Mouse (Mus musculus) kidney, postnatal 0 days (tissue): ENCODE results near the gene Calhm4. TPM values are rescaled to one million over a fixed set of nuclear protein-coding genes. Genes with fewer than 3 reads are reported as not detected.

Experiments
- ATAC-seq: fragments of 200-750 bp; cut with Nextera tagmentation; replicated peaks from 2 replicates; pipeline ENCODE4 v1.8.0; 2017; ENCODE audit warnings: low read depth, moderate number of reproducible peaks, moderate TSS enrichment, moderate library complexity; ENCODE audit not compliant: low FRiP score
- DNase-seq: peaks from one replicate; pipeline ENCODE4 v3.0.0-alpha.2; 2016; ENCODE audit warnings: low spot score
- H3K27ac ChIP-seq: fragments of 300-500 bp; sonication (generic); 2 replicates; pipeline ENCODE4 v1.5.1; 2014; ENCODE audit warnings: mild to moderate bottlenecking
- H3K27me3 ChIP-seq: fragments of 300-500 bp; sonication (generic); 2 replicates; pipeline ENCODE4 v1.6.1; 2014; ENCODE audit warnings: low read length, mixed read lengths; ENCODE audit not compliant: insufficient read depth
- H3K36me3 ChIP-seq: fragments of 300-500 bp; sonication (generic); 2 replicates; pipeline ENCODE4 v1.6.1; 2014; ENCODE audit warnings: low read length, mixed read lengths; ENCODE audit not compliant: insufficient read depth
- H3K4me1 ChIP-seq: fragments of 300-500 bp; sonication (generic); replicated peaks from 2 replicates; pipeline ENCODE4 v1.6.1; 2014; ENCODE audit warnings: antibody characterized with exemption, low read length, mixed read lengths; ENCODE audit not compliant: insufficient read depth
- H3K4me2 ChIP-seq: fragments of 300-500 bp; sonication (generic); 2 replicates; pipeline ENCODE4 v1.6.1; 2014; ENCODE audit warnings: mild to moderate bottlenecking, low read length, moderate library complexity, mixed read lengths
- H3K4me3 ChIP-seq: fragments of 300-500 bp; sonication (generic); replicated peaks from 2 replicates; pipeline ENCODE4 v1.5.1; 2014; ENCODE audit warnings: low read depth, low read length
- H3K9ac ChIP-seq: fragments of 300-500 bp; sonication (generic); 2 replicates; pipeline ENCODE4 v1.6.1; 2014; ENCODE audit warnings: low read depth, low read length
- H3K9me3 ChIP-seq: fragments of 300-500 bp; sonication (generic); replicated peaks from 2 replicates; pipeline ENCODE4 v1.6.1; 2016; ENCODE audit warnings: low read length, inconsistent platforms, mixed read lengths
- CTCF ChIP-seq: IDR thresholded peaks from 2 replicates; pipeline ENCODE4 v1.5.1; 2016; ENCODE audit warnings: antibody characterized with exemption, low read depth, mild to moderate bottlenecking, moderate library complexity
- whole genome bisulfite sequencing: fragments of 180-500 bp; shearing (Covaris S2); extraction: QIAGEN DNeasy Blood & Tissue Kit; methylation state at CpG from one replicate; pipeline ENCODE4 v1.1.7; 2014; 5-methylcytosine and 5-hydroxymethylcytosine counted together
- polyA plus RNA-seq: library from polyadenylated mRNA; unstranded; fragments of >200 nt; fragmentation: Nextera tagmentation; extraction: Ambion mirVana; gene quantifications from 2 replicates; pipeline ENCODE4 v1.2.1, GENCODE M21; 2015

Calhm4 gene
- not detected in 2 replicates for polyA plus RNA-seq

DNA sequence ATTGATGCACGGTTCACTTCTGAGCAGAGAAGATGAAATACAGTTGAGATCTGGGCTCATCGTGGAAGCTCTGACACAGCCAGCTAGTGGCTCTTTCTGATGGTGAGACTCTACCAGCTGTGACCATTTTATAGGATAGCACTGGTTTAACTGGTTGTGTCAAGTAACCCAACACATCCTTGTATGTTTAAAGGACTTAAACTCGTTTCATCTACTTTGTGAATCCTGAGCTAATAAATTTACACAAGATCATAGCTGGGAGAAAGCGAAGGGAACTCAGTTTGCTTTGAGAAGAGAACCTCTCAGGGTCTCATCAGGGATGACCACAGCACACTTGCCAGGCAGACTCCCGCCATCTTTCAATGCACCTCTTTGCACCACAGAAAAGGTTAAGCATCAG lies at the start of gene Calhm4:
TSS of gene Calhm4 (minus strand) at position 101 of the 400 bp plus-strand sequence.
- Histone ChIP-seq H3K9ac (no peak within 1 kb of the TSS), H3K36me3 (no peaks in the 10 kb centered on the region), H3K4me1 (no peaks in the 10 kb centered on the region), H3K27me3 (no peaks in the 10 kb centered on the region), H3K4me3 (no peak within 1 kb of the TSS), H3K27ac (no peak within 1 kb of the TSS), H3K9me3 (no peaks in the 10 kb centered on the region), H3K4me2 (no peak within 1 kb of the TSS)
- ATAC-seq (no peak), DNase-seq (no peak)
- TF ChIP-seq CTCF = no peak
- WGBS = 80% methylated on average over 5 of the region's 5 CpGs

DNA sequence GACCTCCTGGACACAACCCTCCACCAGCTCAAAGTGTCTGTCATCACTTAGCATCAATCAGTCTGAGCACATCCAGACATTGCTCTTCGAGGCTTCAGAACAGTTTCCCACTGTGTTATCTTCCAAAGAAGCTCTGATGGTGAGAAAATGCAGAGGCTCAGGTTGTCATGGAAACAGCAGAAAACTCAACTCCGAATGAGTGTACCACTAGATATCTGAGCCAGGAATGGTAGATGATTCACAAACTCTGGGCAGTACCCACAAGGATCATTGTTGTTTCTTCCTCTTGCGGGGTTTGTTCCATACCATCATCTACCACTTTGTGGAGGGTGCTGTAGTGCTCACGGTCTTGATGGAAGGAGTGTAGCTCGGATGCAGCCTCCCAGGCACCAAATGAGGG lies 47.8 kb upstream of the Calhm4 start:
- H3K9ac ChIP-seq = no peak overlapping the region
- no peak for ATAC-seq
- H3K27me3 ChIP-seq = no peaks in the 10 kb centered on the region
- H3K27ac ChIP-seq = no peak overlapping the region
- TF ChIP-seq CTCF = no peak
- 0 out of 2 replicates have a peak, but pooled peaks cover 5% of the 10 kb centered on the region for H3K4me1 ChIP-seq
- no peak overlapping the region for H3K4me2 ChIP-seq
- H3K36me3 ChIP-seq = no peaks in the 10 kb centered on the region
- no peak for DNase-seq
- H3K9me3 ChIP-seq = no peaks in the 10 kb centered on the region
- 79% methylated on average over 5 of the region's 5 CpGs for WGBS
- no peak overlapping the region for H3K4me3 ChIP-seq

DNA sequence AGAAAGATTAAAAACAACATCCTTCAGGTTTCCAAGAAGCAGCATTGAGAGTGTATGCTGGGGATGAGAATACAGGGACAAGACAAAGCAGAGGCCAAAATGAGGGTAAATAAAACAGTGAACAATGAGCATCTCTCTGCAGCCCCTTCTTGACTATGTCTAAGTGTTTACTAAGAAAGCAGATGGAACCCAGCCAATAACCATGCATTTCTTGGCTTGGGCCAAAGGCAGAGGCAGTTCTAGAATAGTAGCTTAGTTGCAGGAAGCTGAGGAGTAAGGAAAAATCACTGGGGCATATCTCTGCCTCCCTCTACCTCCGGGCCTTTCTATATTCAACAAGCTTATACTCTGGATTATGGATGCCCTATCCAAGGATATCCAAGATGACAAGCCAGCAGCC lies 46.4 kb upstream of the Calhm4 start:
- no peak overlapping the region for H3K27ac ChIP-seq
- no peaks in the 10 kb centered on the region for H3K4me1 ChIP-seq
- no peak overlapping the region for H3K4me2 ChIP-seq
- no peak overlapping the region for H3K9ac ChIP-seq
- H3K9me3 ChIP-seq = no peaks in the 10 kb centered on the region
- H3K27me3 ChIP-seq = no peaks in the 10 kb centered on the region
- no peak for TF ChIP-seq CTCF
- no peak overlapping the region for H3K4me3 ChIP-seq
- ATAC-seq (no peak), DNase-seq (no peak)
- no peaks in the 10 kb centered on the region for H3K36me3 ChIP-seq
- 44% methylated on average over 1 of the region's 1 CpGs for WGBS

DNA sequence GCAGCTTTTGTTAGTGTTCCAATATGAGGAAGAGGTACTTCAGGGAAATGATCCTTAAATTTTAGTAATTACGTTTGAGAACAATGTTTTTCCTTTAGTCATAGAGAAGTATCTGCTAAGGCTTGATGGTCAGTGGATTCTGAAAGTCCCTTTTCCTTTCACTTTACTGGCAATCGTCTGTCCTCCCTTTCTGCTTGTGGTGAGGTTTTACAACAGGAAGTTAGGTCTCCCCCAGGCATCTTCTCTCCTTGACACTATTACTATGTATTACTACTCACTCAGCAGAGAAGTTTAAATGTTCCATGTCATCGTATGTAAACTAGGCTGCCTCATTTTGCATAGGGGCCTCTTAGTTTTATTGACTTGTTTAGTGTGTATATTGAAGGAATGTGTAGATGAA lies 45.4 kb upstream of the Calhm4 start:
- Histone ChIP-seq H3K36me3 (no peaks in the 10 kb centered on the region), H3K4me2 (no peak overlapping the region), H3K27ac (no peak overlapping the region), H3K4me1 (no peaks in the 10 kb centered on the region), H3K4me3 (no peak overlapping the region), H3K27me3 (no peaks in the 10 kb centered on the region), H3K9ac (no peak overlapping the region), H3K9me3 (no peaks in the 10 kb centered on the region)
- WGBS = 49% methylated on average over 3 of the region's 3 CpGs
- no peak for TF ChIP-seq CTCF
- DNase-seq (no peak), ATAC-seq (no peak)

DNA sequence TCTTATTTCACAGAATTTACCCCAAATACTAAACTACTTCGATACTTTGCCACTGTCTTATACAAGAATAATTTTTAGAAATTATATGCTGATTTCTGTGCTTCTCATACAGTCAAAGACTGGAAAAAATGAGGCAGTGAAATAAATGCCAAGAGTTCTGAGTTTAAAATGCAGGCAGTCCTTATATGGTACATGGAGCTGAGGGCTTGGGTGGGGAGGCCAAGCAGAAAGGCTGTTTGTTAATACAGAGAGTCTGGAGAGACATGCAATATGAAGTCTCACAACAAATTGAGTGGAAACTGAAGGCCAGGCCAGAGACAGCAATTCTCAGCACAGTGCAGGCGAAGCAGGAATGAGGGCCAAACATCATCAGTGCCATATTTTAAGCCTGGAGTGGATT lies 44.4 kb upstream of the Calhm4 start:
- Histone ChIP-seq H3K36me3 (no peaks in the 10 kb centered on the region), H3K27ac (no peak overlapping the region), H3K4me1 (no peaks in the 10 kb centered on the region), H3K4me2 (no peak overlapping the region), H3K9me3 (no peaks in the 10 kb centered on the region), H3K27me3 (no peaks in the 10 kb centered on the region), H3K4me3 (no peak overlapping the region), H3K9ac (no peak overlapping the region)
- no peak for TF ChIP-seq CTCF
- DNase-seq = no peak
- ATAC-seq = no peak
- WGBS = 77% methylated on average over 2 of the region's 2 CpGs

DNA sequence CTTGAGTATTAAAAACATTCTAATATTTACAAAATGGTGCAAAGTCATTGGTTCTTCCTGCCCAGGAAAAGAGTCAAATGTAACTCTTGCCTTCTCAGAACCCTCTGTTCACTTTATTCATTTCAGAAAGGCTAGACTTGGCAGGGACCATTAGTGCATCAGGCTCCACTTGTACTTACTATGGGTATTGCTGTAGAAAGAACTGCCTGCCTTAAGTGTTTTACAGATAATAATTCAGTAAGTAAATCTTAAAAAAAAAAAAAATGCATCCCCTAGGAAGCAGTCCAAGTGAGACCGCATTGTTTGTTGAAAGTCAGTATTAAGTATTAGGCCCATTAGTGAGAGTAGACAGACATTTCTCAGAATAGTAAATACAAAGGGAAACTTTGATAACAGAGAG lies 42.4 kb upstream of the Calhm4 start:
- no peak overlapping the region for H3K9ac ChIP-seq
- no peak for ATAC-seq
- no peaks in the 10 kb centered on the region for H3K4me1 ChIP-seq
- no peaks in the 10 kb centered on the region for H3K9me3 ChIP-seq
- no peak overlapping the region for H3K4me2 ChIP-seq
- no peaks in the 10 kb centered on the region for H3K27me3 ChIP-seq
- H3K27ac ChIP-seq = no peak overlapping the region
- no peaks in the 10 kb centered on the region for H3K36me3 ChIP-seq
- no peak overlapping the region for H3K4me3 ChIP-seq
- no peak for TF ChIP-seq CTCF
- no peak for DNase-seq
- WGBS = 94% methylated on average over 1 of the region's 1 CpGs

DNA sequence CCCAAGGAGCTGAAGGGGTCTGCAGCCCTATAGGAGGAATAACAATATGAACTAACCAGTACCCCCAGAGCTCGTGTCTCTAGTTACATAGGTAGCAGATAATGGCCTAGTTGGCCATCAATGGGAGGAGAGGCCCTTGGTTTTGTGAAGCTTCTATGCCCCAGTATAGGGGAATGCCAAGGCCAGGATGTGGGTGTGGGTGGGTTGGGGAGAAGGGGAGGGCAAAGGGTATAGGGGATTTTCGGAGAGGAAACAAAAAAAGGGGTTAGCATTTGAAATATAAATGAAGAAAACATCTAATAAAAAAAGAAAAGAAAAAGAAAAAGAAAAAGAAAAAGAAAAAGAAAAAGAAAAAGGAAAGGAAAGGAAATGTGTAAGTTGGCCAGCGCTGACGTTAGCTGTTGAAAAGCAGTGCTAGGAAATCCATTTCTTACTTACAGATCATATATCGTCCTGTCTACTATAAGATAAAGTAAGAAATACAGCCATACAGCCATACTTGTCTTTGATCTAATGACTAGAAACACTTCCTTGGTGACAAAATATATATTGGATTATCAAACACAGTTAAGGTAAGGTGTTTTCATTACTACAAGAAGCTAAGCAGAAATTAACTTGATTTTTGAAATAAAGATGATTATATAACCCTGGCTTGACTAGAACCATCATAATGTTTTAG lies 30.6 kb upstream of the Calhm4 start:
- no peak overlapping the region for H3K27ac ChIP-seq
- H3K4me3 ChIP-seq = no peak overlapping the region
- no peak for TF ChIP-seq CTCF
- no peaks in the 10 kb centered on the region for H3K4me1 ChIP-seq
- no peak overlapping the region for H3K9ac ChIP-seq
- no peak overlapping the region for H3K4me2 ChIP-seq
- ATAC-seq (no peak), DNase-seq (no peak)
- no peaks in the 10 kb centered on the region for H3K27me3 ChIP-seq
- H3K36me3 ChIP-seq = no peaks in the 10 kb centered on the region
- 79% methylated on average over 5 of the region's 5 CpGs for WGBS
- no peaks in the 10 kb centered on the region for H3K9me3 ChIP-seq
